Mouse (Mus musculus) ES-Bruce4 (cell line): ENCODE measurements at regions not wholly inside any gene's neighbourhood (a gene's known extent, or its start where the extent isn't known, plus 50 kb on each side); places are given as distances from the start of the nearest gene placed in this dataset.

Experiments used
- H3K27ac ChIP-seq: 2 replicates; pipeline ENCODE4 v1.5.1; 2012; ENCODE audit warnings: low read length, inconsistent platforms; ENCODE audit not compliant: insufficient read depth
- H3K27me3 ChIP-seq: 2 replicates; pipeline ENCODE4 v1.6.1; 2012; ENCODE audit warnings: mild to moderate bottlenecking, low read length, inconsistent platforms; ENCODE audit not compliant: control insufficient read depth, poor library complexity, insufficient read depth, severe bottlenecking
- H3K36me3 ChIP-seq: 2 replicates; pipeline ENCODE4 v1.6.1; 2012; ENCODE audit warnings: inconsistent platforms, mild to moderate bottlenecking, low read length, moderate library complexity; ENCODE audit not compliant: control insufficient read depth, poor library complexity, insufficient read depth, severe bottlenecking
- H3K4me1 ChIP-seq: one replicate; pipeline ENCODE4 v1.8.1; 2011; ENCODE audit warnings: low read length; ENCODE audit not compliant: control insufficient read depth, insufficient read depth
- H3K4me3 ChIP-seq: 2 replicates; pipeline ENCODE4 v1.5.1; 2011; ENCODE audit warnings: low read depth, mild to moderate bottlenecking, low read length
- H3K9ac ChIP-seq: 2 replicates; pipeline ENCODE4 v1.6.1; 2012; ENCODE audit warnings: low read depth, mild to moderate bottlenecking, inconsistent platforms; ENCODE audit not compliant: poor library complexity, severe bottlenecking
- H3K9me3 ChIP-seq: replicated peaks from 2 replicates; pipeline ENCODE4 v1.6.1; 2012; ENCODE audit warnings: mild to moderate bottlenecking, low read length, inconsistent platforms; ENCODE audit not compliant: control insufficient read depth, poor library complexity, insufficient read depth, severe bottlenecking
- CTCF ChIP-seq: IDR thresholded peaks from one replicate; pipeline ENCODE4 v1.8.1; 2011; ENCODE audit warnings: low read depth, low read length
- EP300 ChIP-seq: IDR thresholded peaks from 2 replicates; pipeline ENCODE4 v1.6.1; 2011; ENCODE audit warnings: low read depth, low read length; ENCODE audit not compliant: insufficient read depth
- POLR2A ChIP-seq: IDR thresholded peaks from one replicate; pipeline ENCODE4 v1.8.1; 2011; ENCODE audit warnings: low read length; ENCODE audit not compliant: insufficient read depth

- no peak for TF ChIP-seq CTCF
- no peak for TF ChIP-seq EP300
- no peak for TF ChIP-seq POLR2A
- Histone ChIP-seq H3K9me3 (no peaks in the 10 kb centered on the region), H3K36me3 (no peaks in the 10 kb centered on the region), H3K9ac (no peak overlapping the region), H3K4me3 (no peak overlapping the region), H3K27me3 (no peaks in the 10 kb centered on the region), H3K4me1 (no peaks in the 10 kb centered on the region), H3K27ac (no peak overlapping the region)
Observed at GRCm38 (mm10) chr9:111939271-111940067, 249.3 kb upstream of the Stac start.

GRCm38 (mm10) chr9:111932455-111932854 is 242.3 kb upstream of the Stac start:
- no peak for TF ChIP-seq CTCF
- no peak for TF ChIP-seq EP300
- TF ChIP-seq POLR2A = no peak
- Histone ChIP-seq H3K4me1 (no peaks in the 10 kb centered on the region), H3K27me3 (no peaks in the 10 kb centered on the region)

GRCm38 (mm10) chr9:111918275-111918940 is 228.3 kb upstream of the Stac start:
- Histone ChIP-seq H3K4me1 (no peaks in the 10 kb centered on the region), H3K4me3 (no peak overlapping the region), H3K9ac (no peak overlapping the region), H3K27me3 (no peaks in the 10 kb centered on the region), H3K27ac (no peak overlapping the region), H3K36me3 (no peaks in the 10 kb centered on the region), H3K9me3 (no peaks in the 10 kb centered on the region)
- TF ChIP-seq EP300 (0 out of 2 replicates have a peak, but pooled peaks have one; percentile 35), POLR2A (no peak), CTCF (peak; percentile 95)

More at GRCm38 (mm10) chr9:111932455-111932854, 242.3 kb upstream of the Stac start:
- no peaks in the 10 kb centered on the region for H3K36me3 ChIP-seq
- no peaks in the 10 kb centered on the region for H3K9me3 ChIP-seq
- no peak overlapping the region for H3K27ac ChIP-seq
- no peak overlapping the region for H3K9ac ChIP-seq
- H3K4me3 ChIP-seq = no peak overlapping the region

GRCm38 (mm10) chr9:111916684-111917535 is 226.8 kb upstream of the Stac start:
- no peaks in the 10 kb centered on the region for H3K4me1 ChIP-seq
- TF ChIP-seq POLR2A (no peak), CTCF (peak; percentile 63), EP300 (no peak)
- no peaks in the 10 kb centered on the region for H3K9me3 ChIP-seq
- no peaks in the 10 kb centered on the region for H3K27me3 ChIP-seq
- H3K36me3 ChIP-seq = no peaks in the 10 kb centered on the region
- no peak overlapping the region for H3K27ac ChIP-seq
- H3K9ac ChIP-seq = no peak overlapping the region
- no peak overlapping the region for H3K4me3 ChIP-seq

GRCm38 (mm10) chr9:111908806-111909205 is 218.7 kb upstream of the Stac start:
- Histone ChIP-seq H3K27ac (no peak overlapping the region), H3K9me3 (no peaks in the 10 kb centered on the region), H3K36me3 (no peaks in the 10 kb centered on the region), H3K9ac (no peak overlapping the region), H3K4me3 (no peak overlapping the region), H3K4me1 (no peaks in the 10 kb centered on the region), H3K27me3 (no peaks in the 10 kb centered on the region)
- no peak for TF ChIP-seq POLR2A

- H3K9me3 ChIP-seq = no peaks in the 10 kb centered on the region
- no peak overlapping the region for H3K9ac ChIP-seq
- no peaks in the 10 kb centered on the region for H3K36me3 ChIP-seq
- no peak overlapping the region for H3K27ac ChIP-seq
- no peak for TF ChIP-seq EP300
- no peak overlapping the region for H3K4me3 ChIP-seq
- H3K4me1 ChIP-seq = no peaks in the 10 kb centered on the region
- H3K27me3 ChIP-seq = no peaks in the 10 kb centered on the region
Observed at GRCm38 (mm10) chr9:111900196-111900595, 210.0 kb upstream of the Stac start.
